Mouse (Mus musculus) myocyte (in vitro differentiated cells): ENCODE results near the gene Gpc6. TPM values are rescaled to one million over a fixed set of nuclear protein-coding genes. Genes with fewer than 3 reads are reported as not detected.

ENCODE experiments used
- H3K27me3 ChIP-seq: one replicate; pipeline ENCODE4 v1.6.1; 2011; ENCODE audit not compliant: control insufficient read depth, insufficient read depth, insufficient read length
- H3K36me3 ChIP-seq: one replicate; pipeline ENCODE4 v1.6.1; 2011; ENCODE audit not compliant: control insufficient read depth, insufficient read depth
- H3K4me2 ChIP-seq: one replicate; pipeline ENCODE4 v1.6.1; 2011; ENCODE audit warnings: low read depth, control low read depth
- H3K4me3 ChIP-seq: one replicate; pipeline ENCODE4 v1.5.1; 2011; ENCODE audit warnings: mild to moderate bottlenecking, control low read depth, moderate library complexity
- H3K79me2 ChIP-seq: one replicate; pipeline ENCODE4 v1.6.1; 2011; ENCODE audit not compliant: control insufficient read depth, insufficient read depth
- H3ac ChIP-seq: one replicate; pipeline ENCODE4 v1.6.1; 2011; ENCODE audit not compliant: control insufficient read depth, insufficient read length
- CEBPB ChIP-seq: IDR thresholded peaks from 2 replicates; pipeline ENCODE4 v1.6.1; 2011; ENCODE audit warnings: mild to moderate bottlenecking, moderate library complexity; ENCODE audit not compliant: poor library complexity, insufficient read depth, severe bottlenecking
- E2F4 ChIP-seq: IDR thresholded peaks from one replicate; pipeline ENCODE4 v1.6.1; 2011; ENCODE audit warnings: mild to moderate bottlenecking, control low read depth, moderate library complexity; ENCODE audit not compliant: insufficient read depth
- MAX ChIP-seq: IDR thresholded peaks from one replicate; pipeline ENCODE4 v1.6.1; 2011; ENCODE audit warnings: low read depth, mild to moderate bottlenecking, control low read depth
- MYOD1 ChIP-seq, 3 experiments: IDR thresholded peaks; one replicate each; pipeline ENCODE4 v1.6.1; 2011; ENCODE audit warnings: control low read depth in 2 of 3, low read depth in 2 of 3, mild to moderate bottlenecking in 2 of 3, moderate library complexity in 1 of 3; ENCODE audit not compliant: insufficient read length in 2 of 3, control insufficient read depth in 1 of 3
- MYOG ChIP-seq, 3 experiments: IDR thresholded peaks; one replicate each; pipeline ENCODE4 v1.6.1; 2011; ENCODE audit warnings: control low read depth in 2 of 3, low read depth in 2 of 3, mild to moderate bottlenecking in 2 of 3; ENCODE audit not compliant: insufficient read length in 2 of 3, control insufficient read depth in 1 of 3, insufficient read depth in 1 of 3
- POLR2A ChIP-seq: IDR thresholded peaks from one replicate; pipeline ENCODE4 v1.6.1; 2011; ENCODE audit warnings: low read depth, mild to moderate bottlenecking, control low read depth, moderate library complexity; ENCODE audit not compliant: insufficient read length
- POLR2AphosphoS2 ChIP-seq: IDR thresholded peaks from one replicate; pipeline ENCODE4 v1.6.1; 2011; ENCODE audit warnings: low read depth, control low read depth; ENCODE audit not compliant: insufficient read length
- REST ChIP-seq: IDR thresholded peaks from one replicate; pipeline ENCODE4 v1.6.1; 2011; ENCODE audit warnings: mild to moderate bottlenecking, control low read depth, moderate library complexity; ENCODE audit not compliant: insufficient read depth, insufficient read length
- SRF ChIP-seq: IDR thresholded peaks from one replicate; pipeline ENCODE4 v1.6.1; 2011; ENCODE audit warnings: low read depth; ENCODE audit not compliant: control insufficient read depth, insufficient read length
- TCF12 ChIP-seq: IDR thresholded peaks from one replicate; pipeline ENCODE4 v1.6.1; 2011; ENCODE audit warnings: mild to moderate bottlenecking, control low read depth; ENCODE audit not compliant: poor library complexity, insufficient read depth, severe bottlenecking
- TCF3 ChIP-seq: IDR thresholded peaks from one replicate; pipeline ENCODE4 v1.6.1; 2011; ENCODE audit warnings: low read depth, control low read depth; ENCODE audit not compliant: insufficient read length
- USF1 ChIP-seq: IDR thresholded peaks from one replicate; pipeline ENCODE4 v1.6.1; 2011; ENCODE audit warnings: low read depth, mild to moderate bottlenecking, control low read depth, moderate library complexity
- polyA plus RNA-seq: library from polyadenylated mRNA; unstranded; fragments of >200 nt; fragmentation: generic; extraction: Trizol; gene quantifications from one replicate; pipeline ENCODE4 v1.2.1, GENCODE M21; 2012; ENCODE audit warnings: missing spikeins

Gpc6 gene
- polyA plus RNA-seq, 1 experiment = 5.0 TPM

DNA sequence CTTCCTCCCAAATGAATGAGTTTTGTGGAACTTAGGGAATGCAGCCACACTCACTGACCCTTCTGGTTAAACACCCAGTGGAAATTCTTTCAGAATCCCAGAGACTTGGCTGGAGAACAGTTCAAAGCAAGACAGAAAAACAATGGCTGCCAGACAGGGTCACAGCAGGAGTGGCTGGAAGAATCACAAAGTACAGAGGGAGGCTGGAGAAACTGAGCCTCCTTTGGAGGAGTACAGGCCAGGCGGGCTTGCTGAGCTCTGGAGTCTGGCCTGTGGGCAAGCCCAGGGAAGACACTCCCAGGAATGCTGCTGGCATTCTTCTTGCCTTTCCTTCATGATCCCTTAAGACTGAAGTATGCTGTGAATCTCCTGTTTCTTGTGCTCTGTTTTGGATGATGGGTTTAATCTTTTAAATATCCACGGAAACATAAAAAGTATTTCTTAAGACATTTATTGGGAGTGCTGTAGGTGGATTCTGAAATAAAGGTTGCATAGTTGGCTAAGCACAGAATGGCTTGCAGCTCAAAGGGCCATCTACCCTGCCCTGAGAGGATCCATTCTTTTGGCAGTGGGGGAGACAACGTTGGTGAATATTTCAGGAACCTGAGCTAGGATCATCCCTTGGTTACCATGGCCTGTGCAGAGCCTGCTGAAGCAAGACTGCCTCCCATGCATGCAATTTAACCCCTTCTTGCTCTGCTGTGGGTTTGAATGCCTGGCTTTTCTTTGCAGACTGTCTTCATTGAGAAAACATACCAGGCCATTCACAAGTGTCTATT is 342.9 kb downstream of the Gpc6 start:
- Histone ChIP-seq H3K36me3 (no peaks in the 10 kb centered on the region), H3K4me2 (no peak overlapping the region), H3K79me2 (no peaks in the 10 kb centered on the region), H3ac (no peak overlapping the region), H3K27me3 (no peaks in the 10 kb centered on the region), H3K4me3 (no peak overlapping the region)
- TF ChIP-seq MAX = no peak
- no peak for TF ChIP-seq MYOG (IDR thresholded peaks at IDR 0.05; ENCODE audit: control insufficient read depth in 1 of 3, insufficient read depth in 1 of 3, insufficient read length in 2 of 3, low read depth in 2 of 3)
- TF ChIP-seq E2F4 = no peak
- no peak for TF ChIP-seq REST
- TF ChIP-seq POLR2A = no peak
- no peak for TF ChIP-seq SRF
- no peak for TF ChIP-seq CEBPB
- TF ChIP-seq POLR2AphosphoS2 = no peak
- no peak for TF ChIP-seq TCF3
- no peak for TF ChIP-seq MYOD1 (IDR thresholded peaks at IDR 0.05; ENCODE audit: control insufficient read depth in 1 of 3, insufficient read length in 2 of 3, low read depth in 2 of 3)
- TF ChIP-seq USF1 = no peak
- TF ChIP-seq TCF12 = no peak

DNA sequence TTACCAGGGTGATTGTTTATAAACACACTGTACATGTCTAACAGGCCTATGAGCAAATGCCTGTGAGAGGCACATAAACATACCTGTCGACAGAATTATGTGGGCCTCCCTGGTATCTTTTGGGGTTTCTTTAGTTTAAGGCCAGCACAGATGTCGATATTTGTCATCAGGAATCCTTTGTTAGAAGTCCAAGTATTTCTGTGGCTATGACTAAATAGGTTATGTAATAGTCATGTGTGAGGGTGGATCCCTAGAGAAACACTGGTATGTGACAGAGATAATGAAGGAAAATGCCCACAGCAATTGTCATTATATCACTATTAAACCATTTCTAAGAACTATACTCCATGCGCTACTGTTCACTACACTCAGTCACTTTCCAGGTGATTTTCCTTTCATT is 358.5 kb downstream of the Gpc6 start:
- no peak overlapping the region for H3K4me3 ChIP-seq
- no peaks in the 10 kb centered on the region for H3K27me3 ChIP-seq
- H3ac ChIP-seq = no peak overlapping the region
- H3K36me3 ChIP-seq = no peaks in the 10 kb centered on the region
- H3K79me2 ChIP-seq = no peaks in the 10 kb centered on the region
- no peak overlapping the region for H3K4me2 ChIP-seq
- TF ChIP-seq MYOG (IDR thresholded peaks at IDR 0.05; ENCODE audit: control insufficient read depth in 1 of 3, insufficient read depth in 1 of 3, insufficient read length in 2 of 3, low read depth in 2 of 3) = no peak

- H3K4me3 ChIP-seq = no peak overlapping the region
- TF ChIP-seq CEBPB (no peak), POLR2AphosphoS2 (no peak), TCF12 (no peak), TCF3 (no peak), REST (no peak), POLR2A (no peak), MAX (no peak), MYOG (IDR thresholded peaks at IDR 0.05; ENCODE audit: control insufficient read depth in 1 of 3, insufficient read depth in 1 of 3, insufficient read length in 2 of 3, low read depth in 2 of 3) (no peak), MYOD1 (IDR thresholded peaks at IDR 0.05; ENCODE audit: control insufficient read depth in 1 of 3, insufficient read length in 2 of 3, low read depth in 2 of 3) (no peak), E2F4 (no peak), SRF (no peak), USF1 (no peak)
- H3K79me2 ChIP-seq = no peaks in the 10 kb centered on the region
- H3ac ChIP-seq = no peak overlapping the region
- no peak overlapping the region for H3K4me2 ChIP-seq
- no peaks in the 10 kb centered on the region for H3K36me3 ChIP-seq
- H3K27me3 ChIP-seq = no peaks in the 10 kb centered on the region
Observed at GRCm38 (mm10) chr14:117293746-117294145, 368.6 kb downstream of the Gpc6 start.

- Histone ChIP-seq H3ac (no peak overlapping the region), H3K4me3 (no peak overlapping the region), H3K4me2 (no peak overlapping the region), H3K27me3 (no peaks in the 10 kb centered on the region), H3K36me3 (no peaks in the 10 kb centered on the region), H3K79me2 (no peaks in the 10 kb centered on the region)
- TF ChIP-seq TCF12 (no peak), CEBPB (no peak), E2F4 (no peak), POLR2A (no peak), MYOG (IDR thresholded peaks at IDR 0.05; ENCODE audit: control insufficient read depth in 1 of 3, insufficient read depth in 1 of 3, insufficient read length in 2 of 3, low read depth in 2 of 3) (no peak), POLR2AphosphoS2 (no peak), USF1 (no peak), MAX (no peak), SRF (no peak), TCF3 (no peak)
Observed at GRCm38 (mm10) chr14:117296207-117296838, 371.2 kb downstream of the Gpc6 start.

- Histone ChIP-seq H3K4me3 (no peak overlapping the region), H3ac (no peak overlapping the region), H3K27me3 (no peaks in the 10 kb centered on the region), H3K36me3 (no peaks in the 10 kb centered on the region), H3K4me2 (no peak overlapping the region), H3K79me2 (no peaks in the 10 kb centered on the region)
- TF ChIP-seq CEBPB (no peak), POLR2A (no peak), REST (no peak), MAX (no peak), USF1 (no peak), TCF3 (no peak), SRF (no peak), TCF12 (no peak), POLR2AphosphoS2 (no peak), MYOG (IDR thresholded peaks at IDR 0.05; ENCODE audit: control insufficient read depth in 1 of 3, insufficient read depth in 1 of 3, insufficient read length in 2 of 3, low read depth in 2 of 3) (no peak), MYOD1 (IDR thresholded peaks at IDR 0.05; ENCODE audit: control insufficient read depth in 1 of 3, insufficient read length in 2 of 3, low read depth in 2 of 3) (no peak), E2F4 (no peak)
Observed at GRCm38 (mm10) chr14:117301019-117301418, 375.9 kb downstream of the Gpc6 start.
